Mouse (Mus musculus): ENCODE results near the gene Aspg.

DNA sequence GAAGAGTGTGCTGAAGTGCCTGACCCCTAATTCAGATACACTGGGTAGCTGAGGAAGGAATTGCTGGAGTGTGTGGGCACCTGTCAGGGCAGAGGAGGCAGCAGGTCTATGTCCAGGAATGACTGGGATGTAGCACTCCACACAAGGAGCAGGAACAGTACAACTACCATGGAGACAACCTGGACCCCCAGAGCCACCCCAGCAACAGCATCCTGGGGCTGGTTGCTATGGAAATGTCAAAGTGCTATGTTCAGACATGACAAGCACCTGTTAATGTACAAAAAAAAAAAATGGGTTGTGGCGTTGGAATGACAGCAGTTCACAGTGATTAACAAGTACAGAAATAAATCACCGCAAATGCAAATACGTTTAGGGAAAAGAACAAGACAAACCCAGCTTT is 20.2 kb upstream of the Aspg start:
- TF ChIP-seq CTCF (IDR thresholded peaks at IDR 0.05; ENCODE audit: control insufficient read depth, insufficient read depth, low read length) (no peak), POLR2A (IDR thresholded peaks at IDR 0.05; ENCODE audit: borderline replicate concordance, control insufficient read depth, low read depth, low read length) (no peak)

Measured in bone marrow, adult 2 months (tissue).